Mouse (Mus musculus) ZHBTc4 (cell line): Measurements from ENCODE around the gene Dnajc16.

ENCODE experiments used
- DNase-seq: peaks from one replicate; pipeline ENCODE4 v3.0.0-alpha.2; 2011; ENCODE audit warnings: low read depth, low spot score

Dnajc16 gene

GRCm38 (mm10) chr4:141796954-141797353, 6.2 kb upstream of the Dnajc16 start:
- DNase-seq = no peak

- no peak for DNase-seq
These were observed 5.6 kb upstream of the Dnajc16 start for GRCm38 (mm10) chr4:141796356-141796755.

GRCm38 (mm10) chr4:141794152-141794535, 3.4 kb upstream of the Dnajc16 start:
- DNase-seq = no peak

GRCm38 (mm10) chr4:141793282-141794151, 2.8 kb upstream of the Dnajc16 start, which contains the start of gene Casp9:
Gene Casp9 (plus strand): TSS chr4:141793612.
- peak; percentile 99 for DNase-seq

- DNase-seq = no peak
These were observed 2.0 kb upstream of the Dnajc16 start for GRCm38 (mm10) chr4:141792554-141793281.

- DNase-seq = no peak
These were observed 1.2 kb upstream of the Dnajc16 start for GRCm38 (mm10) chr4:141791951-141792350.

GRCm38 (mm10) chr4:141791486-141791885, 755 bp upstream of the Dnajc16 start:
- no peak for DNase-seq

GRCm38 (mm10) chr4:141789564-141790218, 1.0 kb downstream of the Dnajc16 start:
- no peak for DNase-seq

GRCm38 (mm10) chr4:141787462-141787861, 3.3 kb downstream of the Dnajc16 start:
- no peak for DNase-seq

- no peak for DNase-seq
These were observed 3.7 kb downstream of the Dnajc16 start for GRCm38 (mm10) chr4:141787046-141787445.

GRCm38 (mm10) chr4:141786141-141786540, 4.6 kb downstream of the Dnajc16 start:
- DNase-seq = no peak

GRCm38 (mm10) chr4:141784835-141785234, 5.9 kb downstream of the Dnajc16 start:
- DNase-seq = no peak

- DNase-seq = no peak
These were observed 9.3 kb downstream of the Dnajc16 start for GRCm38 (mm10) chr4:141781201-141781985.

GRCm38 (mm10) chr4:141779828-141780227, 10.9 kb downstream of the Dnajc16 start:
- DNase-seq = no peak

- peak; percentile 50 for DNase-seq
These were observed 17.7 kb downstream of the Dnajc16 start for GRCm38 (mm10) chr4:141773019-141773418.

GRCm38 (mm10) chr4:141771823-141772222, 18.9 kb downstream of the Dnajc16 start:
- DNase-seq = no peak

GRCm38 (mm10) chr4:141769501-141770160, 21.1 kb downstream of the Dnajc16 start:
- no peak for DNase-seq

GRCm38 (mm10) chr4:141767353-141768036, 23.2 kb downstream of the Dnajc16 start:
- no peak for DNase-seq

GRCm38 (mm10) chr4:141766668-141767352, 23.9 kb downstream of the Dnajc16 start:
- DNase-seq = no peak

GRCm38 (mm10) chr4:141766316-141766667, 24.4 kb downstream of the Dnajc16 start:
- no peak for DNase-seq
